Mouse (Mus musculus) liver, embryonic 14.5 days (tissue): ENCODE data around the gene Galnt17. TPM values are rescaled to one million over a fixed set of nuclear protein-coding genes. Genes with fewer than 3 reads are reported as not detected.

Experiments
- ATAC-seq: fragments of 200-750 bp; cut with Nextera tagmentation; 2 replicates; pipeline ENCODE4 v1.8.0; 2017; ENCODE audit warnings: moderate number of reproducible peaks, mild to moderate bottlenecking, moderate library complexity; ENCODE audit not compliant: insufficient read depth
- DNase-seq, 3 experiments: peaks; one replicate each; pipeline ENCODE4 v3.0.0-alpha.2; 2012 to 2013; ENCODE audit warnings: low read depth in 3 of 3, low spot score in 3 of 3
- H3K27ac ChIP-seq: fragments of 300-500 bp; sonication (generic); 2 replicates; pipeline ENCODE4 v1.5.1; 2014; ENCODE audit warnings: moderate library complexity, mild to moderate bottlenecking, control low read depth, inconsistent platforms
- H3K27me3 ChIP-seq: fragments of 300-500 bp; sonication (generic); 2 replicates; pipeline ENCODE4 v1.6.1; 2014; ENCODE audit warnings: mild to moderate bottlenecking, low read length, moderate library complexity; ENCODE audit not compliant: control insufficient read depth, insufficient read depth
- H3K36me3 ChIP-seq: fragments of 300-500 bp; sonication (generic); replicated peaks from 2 replicates; pipeline ENCODE4 v1.6.1; 2014; ENCODE audit warnings: low read depth; ENCODE audit not compliant: control insufficient read depth, insufficient read depth
- H3K4me1 ChIP-seq, 2 experiments: fragments of 200-500 bp in 1 of 2; fragments of 300-500 bp in 1 of 2; sonication (generic) in 1 of 2; replicated peaks; 2 replicates each; pipeline ENCODE4 v1.6.1; 2012 to 2014; ENCODE audit warnings: antibody characterized with exemption in 1 of 2, inconsistent platforms in 1 of 2, low read length in 1 of 2; ENCODE audit not compliant: control insufficient read depth in 2 of 2, insufficient read depth in 2 of 2
- H3K4me2 ChIP-seq: fragments of 300-500 bp; sonication (generic); 2 replicates; pipeline ENCODE4 v1.6.1; 2014; ENCODE audit warnings: low read depth, mild to moderate bottlenecking, control low read depth, moderate library complexity
- H3K4me3 ChIP-seq, 2 experiments: fragments of 200-500 bp in 1 of 2; fragments of 300-500 bp in 1 of 2; sonication (generic) in 1 of 2; 2 replicates each; pipeline ENCODE4 v1.5.1; 2012 to 2014; ENCODE audit warnings: low read depth in 2 of 2, low read length in 2 of 2, mild to moderate bottlenecking in 2 of 2, control low read depth in 1 of 2, inconsistent platforms in 1 of 2, moderate library complexity in 1 of 2; ENCODE audit not compliant: insufficient read depth in 1 of 2
- H3K9ac ChIP-seq: fragments of 300-500 bp; sonication (generic); replicated peaks from 2 replicates; pipeline ENCODE4 v1.6.1; 2014; ENCODE audit warnings: mild to moderate bottlenecking, control low read depth, moderate library complexity
- H3K9me3 ChIP-seq: fragments of 300-500 bp; sonication (generic); 2 replicates; pipeline ENCODE4 v1.6.1; 2016; ENCODE audit warnings: low read length, mixed read lengths; ENCODE audit not compliant: control insufficient read depth
- CTCF ChIP-seq: IDR thresholded peaks from 2 replicates; pipeline ENCODE4 v1.5.1; 2016; ENCODE audit warnings: antibody characterized with exemption, low read depth, control low read depth
- EP300 ChIP-seq: IDR thresholded peaks from 2 replicates; pipeline ENCODE4 v1.6.1; 2016; ENCODE audit warnings: antibody characterized with exemption, low read depth
- WGBS: fragments of 180-500 bp; shearing (Covaris S2); extraction: QIAGEN DNeasy Blood & Tissue Kit; methylation state at CpG from one replicate; pipeline ENCODE4 v1.1.7; 2014; ENCODE audit not compliant: insufficient replicate concordance; 5-methylcytosine and 5-hydroxymethylcytosine counted together
- polyA plus RNA-seq, 2 experiments: library from polyadenylated mRNA; depleted of rRNA in 1 of 2; stranded (reverse) in 1 of 2; unstranded in 1 of 2; fragments of >200 nt; fragmentation: Nextera tagmentation in 1 of 2; extraction: Ambion mirVana in 1 of 2; gene quantifications; 2 replicates each; pipeline versions ENCODE4 v1.2.1 to v1.2.3; 2012 to 2014

The Galnt17 gene
- polyA plus RNA-seq, 2 experiments: 0.02 TPM; not detected in 1

DNA sequence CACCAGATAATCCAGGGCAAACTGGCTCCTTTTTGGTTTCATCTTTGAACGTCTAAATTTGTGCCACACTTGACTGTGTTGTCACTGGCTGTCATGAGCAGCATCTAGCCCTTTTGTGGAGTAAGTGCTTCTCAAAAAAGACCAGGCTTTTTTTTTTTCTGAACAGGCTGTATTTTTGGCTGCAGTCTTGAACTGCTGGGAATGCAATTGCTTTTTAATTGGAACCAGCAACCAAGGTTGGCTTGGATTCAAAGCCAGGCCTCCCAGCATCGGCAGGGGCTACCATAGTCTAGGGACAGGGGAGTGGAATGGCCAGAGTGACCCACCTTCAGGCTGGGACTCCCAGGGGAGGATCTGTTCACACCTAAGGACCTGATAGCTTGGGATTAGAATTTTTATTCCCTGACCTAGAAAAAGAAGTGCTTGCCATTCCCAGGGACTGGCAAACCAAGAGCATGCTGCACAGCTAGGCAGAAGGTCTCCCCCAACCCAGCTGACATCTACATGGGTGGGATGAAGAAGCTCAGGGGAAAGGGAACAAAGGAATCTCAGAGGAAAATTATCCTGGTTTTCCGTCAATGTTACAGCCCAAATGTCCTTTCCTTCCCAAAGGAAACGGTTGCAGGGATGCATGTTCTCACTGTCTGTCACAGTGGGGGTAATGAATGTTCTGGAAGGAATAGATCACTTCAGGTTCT is 369.2 kb downstream of the Galnt17 start:
- Histone ChIP-seq H3K9ac (no peak overlapping the region), H3K36me3 (no peaks in the 10 kb centered on the region), H3K4me1 (no peaks in the 10 kb centered on the region), H3K27ac (no peak overlapping the region), H3K9me3 (no peaks in the 10 kb centered on the region), H3K27me3 (no peaks in the 10 kb centered on the region), H3K4me3 (no peak overlapping the region), H3K4me2 (no peak overlapping the region)
- DNase-seq (no peak), ATAC-seq (no peak)
- TF ChIP-seq CTCF (no peak), EP300 (no peak)
- 59% methylated on average over 4 of the region's 4 CpGs for WGBS

DNA sequence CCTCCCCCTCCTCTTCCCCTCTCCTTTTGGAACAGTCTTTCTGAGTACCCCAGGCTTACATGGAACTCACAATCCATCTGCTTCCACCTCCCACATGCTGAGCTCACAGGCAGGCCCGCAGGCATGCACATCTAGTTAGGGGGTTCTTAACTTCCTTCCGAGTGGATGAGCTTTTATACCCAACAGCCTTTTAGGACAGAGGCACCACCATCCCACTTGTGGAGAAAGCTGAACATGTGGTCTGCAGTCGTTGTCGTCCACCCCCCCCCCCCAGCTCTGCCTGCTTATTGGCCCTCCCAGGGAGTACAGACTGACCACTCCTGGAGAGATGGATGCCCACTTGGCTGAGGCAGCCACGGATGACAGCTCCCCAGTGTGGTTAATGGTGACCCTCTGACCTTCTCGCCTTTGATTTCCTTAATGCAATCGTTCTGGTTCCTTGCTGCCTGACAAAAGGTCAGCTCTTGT is 370.0 kb downstream of the Galnt17 start:
- Histone ChIP-seq H3K9me3 (no peaks in the 10 kb centered on the region), H3K4me3 (no peak overlapping the region), H3K4me2 (no peak overlapping the region), H3K36me3 (no peaks in the 10 kb centered on the region), H3K27me3 (no peaks in the 10 kb centered on the region), H3K27ac (no peak overlapping the region), H3K9ac (no peak overlapping the region), H3K4me1 (no peaks in the 10 kb centered on the region)
- 14% methylated on average over 7 of the region's 7 CpGs for WGBS
- TF ChIP-seq EP300 (no peak), CTCF (no peak)
- DNase-seq: no peak
- no peak for ATAC-seq

- no peak overlapping the region for H3K4me2 ChIP-seq
- H3K36me3 ChIP-seq: no peaks in the 10 kb centered on the region
- 54% methylated on average over 1 of the region's 1 CpGs for WGBS
- ATAC-seq (no peak), DNase-seq (no peak)
- no peaks in the 10 kb centered on the region for H3K4me1 ChIP-seq
- no peak overlapping the region for H3K4me3 ChIP-seq
- H3K27me3 ChIP-seq: no peaks in the 10 kb centered on the region
- no peak overlapping the region for H3K9ac ChIP-seq
- H3K27ac ChIP-seq: no peak overlapping the region
- H3K9me3 ChIP-seq: no peaks in the 10 kb centered on the region
- TF ChIP-seq EP300 (no peak), CTCF (no peak)
These were observed 377.3 kb downstream of the Galnt17 start for GRCm38 (mm10) chr5:130930999-130931398.

DNA sequence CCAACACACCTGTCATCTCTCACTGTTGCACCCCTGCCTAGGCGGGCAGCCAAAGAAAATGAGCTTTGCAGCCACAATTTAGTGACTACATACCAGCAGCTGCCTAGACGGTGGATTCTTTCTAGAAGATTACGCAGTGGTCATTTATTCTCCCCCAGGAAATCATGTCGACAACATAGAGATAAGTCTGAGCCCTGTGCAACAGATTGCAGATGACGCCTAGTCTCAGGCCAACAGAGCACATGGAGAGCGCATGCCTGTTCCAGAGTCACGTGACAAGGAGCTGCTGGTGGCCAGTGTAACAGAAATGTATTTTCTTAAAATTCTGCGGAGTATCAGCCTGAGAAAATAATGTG is 380.5 kb downstream of the Galnt17 start:
- no peak overlapping the region for H3K4me2 ChIP-seq
- H3K4me3 ChIP-seq: no peak overlapping the region
- H3K9me3 ChIP-seq: no peaks in the 10 kb centered on the region
- H3K27ac ChIP-seq: no peak overlapping the region
- H3K4me1 ChIP-seq: no peaks in the 10 kb centered on the region
- H3K36me3 ChIP-seq: no peaks in the 10 kb centered on the region
- 66% methylated on average over 8 of the region's 8 CpGs for WGBS
- DNase-seq (no peak), ATAC-seq (no peak)
- no peak overlapping the region for H3K9ac ChIP-seq
- no peaks in the 10 kb centered on the region for H3K27me3 ChIP-seq
- TF ChIP-seq EP300 (no peak), CTCF (no peak)

GRCm38 (mm10) chr5:130927138-130927793 is 381.0 kb downstream of the Galnt17 start:
- ATAC-seq: no peak
- H3K27me3 ChIP-seq: no peaks in the 10 kb centered on the region
- H3K9ac ChIP-seq: no peak overlapping the region
- H3K4me2 ChIP-seq: no peak overlapping the region
- no peaks in the 10 kb centered on the region for H3K9me3 ChIP-seq
- DNase-seq: no peak
- no peaks in the 10 kb centered on the region for H3K36me3 ChIP-seq
- H3K4me3 ChIP-seq: no peak overlapping the region
- H3K27ac ChIP-seq: no peak overlapping the region
- no peaks in the 10 kb centered on the region for H3K4me1 ChIP-seq
- TF ChIP-seq CTCF (no peak), EP300 (no peak)
- WGBS: 51% methylated on average over 3 of the region's 3 CpGs
